Mouse (Mus musculus) erythroblast, adult 5-6 weeks (primary cell): ENCODE data around the gene Syt16. TPM values are rescaled to one million over a fixed set of nuclear protein-coding genes. Genes with fewer than 3 reads are reported as not detected.

Experiments
- ATAC-seq: replicated peaks from 2 replicates; pipeline ENCODE4 v1.8.0; 2016; ENCODE audit warnings: moderate number of reproducible peaks, mild to moderate bottlenecking, moderate TSS enrichment, inconsistent platforms; ENCODE audit not compliant: poor library complexity, low FRiP score, severe bottlenecking
- total RNA-seq, 2 experiments: library from RNA; stranded (forward) in 1 of 2; stranded (reverse) in 1 of 2; fragments of 150-400 nt in 1 of 2; fragments of 200-764, 138-1000 nt in 1 of 2; gene quantifications; 2 replicates each; pipeline versions ENCODE4 v1.2.3 to v1.2.4; 2015 to 2017; ENCODE audit warnings: low replicate concordance in 2 of 2

The Syt16 gene
- total RNA-seq, 2 experiments from 2014 or later = not detected

GRCm38 (mm10) chr12:74002449-74002848, 5.0 kb downstream of the Syt16 start:
- ATAC-seq = no peak

GRCm38 (mm10) chr12:74009448-74009911, 12.0 kb downstream of the Syt16 start:
- ATAC-seq = 0 out of 2 replicates have a peak, but pooled peaks have one; percentile 60

GRCm38 (mm10) chr12:74013739-74014138, 16.3 kb downstream of the Syt16 start:
- 0 out of 2 replicates have a peak, but pooled peaks have one; percentile 62 for ATAC-seq

GRCm38 (mm10) chr12:74014739-74015270, 17.3 kb downstream of the Syt16 start:
- no peak for ATAC-seq

GRCm38 (mm10) chr12:74015491-74015890, 18.0 kb downstream of the Syt16 start:
- no peak for ATAC-seq

- no peak for ATAC-seq
Observed at GRCm38 (mm10) chr12:74023260-74023659, 25.8 kb downstream of the Syt16 start.

- ATAC-seq = no peak
Observed at GRCm38 (mm10) chr12:74024912-74025311, 27.5 kb downstream of the Syt16 start.

- no peak for ATAC-seq
Observed at GRCm38 (mm10) chr12:74043225-74043624, 45.8 kb downstream of the Syt16 start.

GRCm38 (mm10) chr12:74043755-74044154, 46.3 kb downstream of the Syt16 start:
- no peak for ATAC-seq

GRCm38 (mm10) chr12:74044241-74044640, 46.8 kb downstream of the Syt16 start:
- ATAC-seq = no peak

- ATAC-seq = no peak
Observed at GRCm38 (mm10) chr12:74055336-74055931, 58.0 kb downstream of the Syt16 start.

- ATAC-seq = no peak
Observed at GRCm38 (mm10) chr12:74056162-74056561, 58.7 kb downstream of the Syt16 start.

- no peak for ATAC-seq
Observed at GRCm38 (mm10) chr12:74062547-74062946, 65.1 kb downstream of the Syt16 start.

- ATAC-seq = no peak
Observed at GRCm38 (mm10) chr12:74068912-74069311, 71.5 kb downstream of the Syt16 start.

GRCm38 (mm10) chr12:74075590-74075989, 78.1 kb downstream of the Syt16 start:
- no peak for ATAC-seq

- ATAC-seq = no peak
Observed at GRCm38 (mm10) chr12:74076091-74076490, 78.6 kb downstream of the Syt16 start.

- ATAC-seq = no peak
Observed at GRCm38 (mm10) chr12:74081122-74081521, 83.7 kb downstream of the Syt16 start.

GRCm38 (mm10) chr12:74084389-74084788, 86.9 kb downstream of the Syt16 start:
- no peak for ATAC-seq

GRCm38 (mm10) chr12:74087086-74087485, 89.6 kb downstream of the Syt16 start:
- no peak for ATAC-seq

- ATAC-seq = no peak
Observed at GRCm38 (mm10) chr12:74089342-74090131, 92.1 kb downstream of the Syt16 start.

GRCm38 (mm10) chr12:74092546-74092945, 95.1 kb downstream of the Syt16 start:
- ATAC-seq = no peak
